Mouse (Mus musculus) cerebellum, adult 9-11 months (tissue): ENCODE results near the gene Sim2.
A peak's percentile ranks its signal among the peaks of the same experiment; 100 is the strongest.

ENCODE experiments used
- DNase-seq: peaks from one replicate; pipeline ENCODE4 v3.0.0; 2022

Gene Sim2

GRCm38 (mm10) chr16:94097724-94098455 is 13.2 kb downstream of the Sim2 start:
- DNase-seq, result no peak

- DNase-seq, result no peak
Measured at GRCm38 (mm10) chr16:94113160-94113559, 28.4 kb downstream of the Sim2 start.

GRCm38 (mm10) chr16:94114693-94115092 is 30.0 kb downstream of the Sim2 start:
- no peak for DNase-seq

- no peak for DNase-seq
Measured at GRCm38 (mm10) chr16:94117333-94117732, 32.6 kb downstream of the Sim2 start.

- DNase-seq, result no peak
Measured at GRCm38 (mm10) chr16:94118394-94118793, 33.7 kb downstream of the Sim2 start.

GRCm38 (mm10) chr16:94122347-94122746 is 37.6 kb downstream of the Sim2 start:
- DNase-seq, result no peak

GRCm38 (mm10) chr16:94123247-94123646 is 38.5 kb downstream of the Sim2 start:
- peak; percentile 34 for DNase-seq

- DNase-seq, result no peak
Measured at GRCm38 (mm10) chr16:94125172-94125981, 40.6 kb downstream of the Sim2 start.

- DNase-seq, result no peak
Measured at GRCm38 (mm10) chr16:94126200-94126599, 41.5 kb downstream of the Sim2 start.

GRCm38 (mm10) chr16:94128236-94128835 is 43.6 kb downstream of the Sim2 start:
- no peak for DNase-seq

- DNase-seq, result no peak
Measured at GRCm38 (mm10) chr16:94134218-94134617, 49.5 kb downstream of the Sim2 start.

- DNase-seq, result no peak
Measured at GRCm38 (mm10) chr16:94140746-94141145, 56.0 kb downstream of the Sim2 start.

- DNase-seq, result no peak
Measured at GRCm38 (mm10) chr16:94143325-94143724, 58.6 kb downstream of the Sim2 start.

- peak; percentile 27 for DNase-seq
Measured at GRCm38 (mm10) chr16:94148139-94148538, 63.4 kb downstream of the Sim2 start.

- DNase-seq, result no peak
Measured at GRCm38 (mm10) chr16:94150125-94151103, 65.7 kb downstream of the Sim2 start.

GRCm38 (mm10) chr16:94155041-94155653 is 70.4 kb downstream of the Sim2 start:
- peak; percentile 82 for DNase-seq

GRCm38 (mm10) chr16:94157819-94158218 is 73.1 kb downstream of the Sim2 start:
- no peak for DNase-seq

- no peak for DNase-seq
Measured at GRCm38 (mm10) chr16:94162000-94162399, 77.3 kb downstream of the Sim2 start.

GRCm38 (mm10) chr16:94163051-94163450 is 78.3 kb downstream of the Sim2 start:
- peak; percentile 45 for DNase-seq

GRCm38 (mm10) chr16:94164236-94164635 is 79.5 kb downstream of the Sim2 start:
- no peak for DNase-seq

- no peak for DNase-seq
Measured at GRCm38 (mm10) chr16:94164978-94165377, 80.2 kb downstream of the Sim2 start.
